Mouse (Mus musculus): ENCODE data around the gene Rgs9bp. TPM values are rescaled to one million over a fixed set of nuclear protein-coding genes. Genes with fewer than 3 reads are reported as not detected.
A peak's percentile ranks its signal among the peaks of the same experiment; 100 is the strongest.

Rgs9bp gene
- under 1 TPM; 0.17 to 0.21 TPM for total RNA-seq (2021)
- 0.04 and 0.07 TPM in 2 replicates for polyA plus RNA-seq (2012; rRNA removed)
- long read RNA-seq, result 0 reads

GRCm38 (mm10) chr7:35585191-35586054, at the start of gene Rgs9bp:
Gene Rgs9bp, minus strand, starts transcription at chr7:35585582.
- DNase-seq, result peak; percentile 76

GRCm38 (mm10) chr7:35628496-35628895, 43.1 kb upstream of the Rgs9bp start:
- DNase-seq, result no peak

- DNase-seq, result no peak
Measured at GRCm38 (mm10) chr7:35627371-35627770, 42.0 kb upstream of the Rgs9bp start.

- DNase-seq, result no peak
Measured at GRCm38 (mm10) chr7:35626038-35626437, 40.7 kb upstream of the Rgs9bp start.

GRCm38 (mm10) chr7:35622626-35623025, 37.2 kb upstream of the Rgs9bp start:
- DNase-seq, result no peak

GRCm38 (mm10) chr7:35617513-35617912, 32.1 kb upstream of the Rgs9bp start:
- DNase-seq, result no peak

GRCm38 (mm10) chr7:35609245-35609644, 23.9 kb upstream of the Rgs9bp start:
- DNase-seq, result no peak

GRCm38 (mm10) chr7:35606816-35607215, 21.4 kb upstream of the Rgs9bp start:
- no peak for DNase-seq

GRCm38 (mm10) chr7:35602766-35603165, 17.4 kb upstream of the Rgs9bp start:
- DNase-seq, result no peak

- no peak for DNase-seq
Measured at GRCm38 (mm10) chr7:35601106-35601505, 15.7 kb upstream of the Rgs9bp start.

GRCm38 (mm10) chr7:35600031-35600430, 14.6 kb upstream of the Rgs9bp start:
- no peak for DNase-seq

- DNase-seq, result no peak
Measured at GRCm38 (mm10) chr7:35599492-35599891, 14.1 kb upstream of the Rgs9bp start.

- DNase-seq, result no peak
Measured at GRCm38 (mm10) chr7:35594311-35594710, 8.9 kb upstream of the Rgs9bp start.

- peak; percentile 25 for DNase-seq
Measured at GRCm38 (mm10) chr7:35590731-35591191, 5.4 kb upstream of the Rgs9bp start.

- no peak for DNase-seq
Measured at GRCm38 (mm10) chr7:35589485-35589884, 4.1 kb upstream of the Rgs9bp start.

GRCm38 (mm10) chr7:35588680-35589428, 3.5 kb upstream of the Rgs9bp start:
- no peak for DNase-seq

- DNase-seq, result peak; percentile 28
Measured at GRCm38 (mm10) chr7:35587728-35588127, 2.3 kb upstream of the Rgs9bp start.

- DNase-seq, result no peak
Measured at GRCm38 (mm10) chr7:35586906-35587445, 1.6 kb upstream of the Rgs9bp start.

- peak; percentile 97 for DNase-seq
Measured at GRCm38 (mm10) chr7:35586055-35586905, 898 bp upstream of the Rgs9bp start, which contains the start of gene Ankrd27. Gene Ankrd27, plus strand, starts transcription at chr7:35586244.

GRCm38 (mm10) chr7:35584786-35585190, 594 bp downstream of the Rgs9bp start:
- DNase-seq, result peak; percentile 56

- DNase-seq, result no peak
Measured at GRCm38 (mm10) chr7:35584068-35584785, 1.2 kb downstream of the Rgs9bp start.
